Mouse (Mus musculus) heart, adult 2 months (tissue): ENCODE data around the gene C530025M09Rik.

ENCODE experiments used
- CTCF ChIP-seq: fragments of 200-600 bp; IDR thresholded peaks from 2 replicates; pipeline ENCODE4 v1.8.1; 2022; ENCODE audit warnings: antibody characterized with exemption, mild to moderate bottlenecking, moderate library complexity
- POLR2A ChIP-seq: fragments of 200-500 bp; IDR thresholded peaks from 2 replicates; pipeline ENCODE4 v1.6.1; 2011; ENCODE audit warnings: mild to moderate bottlenecking, low read depth, low read length, control low read depth; ENCODE audit not compliant: insufficient read depth

DNA sequence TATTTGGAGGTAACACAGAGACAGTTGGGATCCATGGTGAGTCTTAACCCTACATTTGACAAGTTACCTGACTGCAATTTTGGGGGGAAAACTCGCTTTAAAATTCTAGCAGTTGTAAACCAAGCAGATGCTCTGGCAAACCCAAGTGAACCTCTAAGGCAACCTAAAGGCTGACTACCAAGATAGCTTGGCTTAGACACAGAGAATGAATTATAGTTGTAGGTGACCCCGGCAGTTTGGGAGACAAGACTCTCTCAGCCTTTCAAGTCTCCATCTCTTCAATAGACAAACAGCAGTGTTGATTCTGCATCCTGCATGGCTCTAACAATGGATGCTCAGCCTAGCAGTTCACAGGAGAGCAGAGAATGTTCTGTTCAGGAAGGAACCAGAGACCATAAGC lies 2.1 kb downstream of the C530025M09Rik start, which contains the start of gene Syndig1:
- TF ChIP-seq CTCF: no peak
- no peak for TF ChIP-seq POLR2A
